Mouse (Mus musculus): ENCODE data around the gene Sec13. TPM values are rescaled to one million over a fixed set of nuclear protein-coding genes. Genes with fewer than 3 reads are reported as not detected.
"Not testable (repeated sequence)": the region's sequence is repeated elsewhere in the genome, so short reads cannot be mapped to it uniquely, and the experiment has no call there.

Sec13 gene
- polyA plus RNA-seq, 1 experiment from 2014 or later: 237 TPM

DNA sequence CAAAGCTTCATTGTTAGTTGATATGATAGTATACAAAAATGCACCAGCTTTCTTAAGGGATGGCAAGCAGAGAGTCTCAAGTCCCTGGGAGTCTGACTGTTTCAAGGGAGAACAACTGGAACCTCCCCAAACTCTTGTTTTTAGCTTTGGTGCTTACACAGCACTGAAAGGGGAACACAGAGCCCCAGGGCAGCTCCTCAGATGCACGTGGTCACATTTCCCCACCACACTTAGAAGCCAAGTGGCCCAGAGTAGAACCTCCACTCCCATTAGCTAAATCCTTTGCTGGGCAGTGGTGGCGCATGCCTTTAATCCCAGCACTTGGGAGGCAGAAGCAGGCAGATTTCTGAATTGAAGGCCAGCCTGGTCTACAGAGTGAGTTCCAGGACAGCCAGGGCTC, 882 bp upstream of the Sec13 start:
- Histone ChIP-seq H3K4me3 (replicated peaks) (no peak overlapping the region), H3K36me3 (replicated peaks) (peaks cover 17% of the 10 kb centered on the region), H3K9ac (no peak overlapping the region), H3K4me1 (peaks cover 12% of the 10 kb centered on the region), H3K27me3 (no peaks in the 10 kb centered on the region; the same call in 1 of the 2 replicates), H3K9me3 (no peaks in the 10 kb centered on the region), H3K27ac (no peak overlapping the region), H3K4me2 (no peak overlapping the region)
- ATAC-seq (ENCODE audit: low FRiP score): no peak
- WGBS: 62% methylated on average over 2 of the region's 2 CpGs

DNA sequence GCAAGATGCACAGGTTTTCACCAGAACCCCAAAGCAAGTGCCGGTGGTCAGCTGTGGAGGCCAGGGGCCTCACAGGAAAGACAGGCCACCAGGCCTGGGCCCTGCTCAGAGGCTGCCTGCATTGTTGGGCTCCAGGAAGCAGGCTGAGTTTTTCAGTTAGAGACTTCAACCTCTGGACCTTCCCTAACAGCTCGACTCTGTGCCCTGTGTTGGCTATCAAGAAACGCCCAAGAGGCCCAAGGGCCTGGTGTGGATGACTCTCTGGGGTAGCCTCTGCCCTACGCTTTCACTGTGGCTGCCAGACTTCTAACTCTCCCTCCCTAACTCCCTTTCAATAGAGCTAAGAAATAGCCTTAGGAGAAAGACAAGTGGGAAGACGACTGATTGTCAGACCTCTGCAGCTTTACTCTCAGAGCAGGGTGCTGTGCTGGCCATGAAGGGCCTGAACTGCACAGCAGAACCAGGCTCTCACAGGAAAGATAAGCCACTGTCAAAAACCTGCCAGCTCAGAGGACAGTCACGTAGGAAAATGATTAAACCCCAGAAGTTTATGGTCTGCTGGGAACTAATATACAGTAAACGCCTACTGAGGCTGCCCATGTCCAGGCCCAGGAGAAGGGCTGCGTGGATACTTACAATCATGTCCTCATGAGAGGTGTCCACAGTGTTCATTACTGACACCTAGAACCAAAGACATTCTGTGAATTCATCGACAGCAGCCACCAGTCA, 3.1 kb downstream of the Sec13 start:
- H3K9ac ChIP-seq: no peak overlapping the region
- peaks cover 55% of the 10 kb centered on the region for H3K36me3 ChIP-seq (replicated peaks)
- H3K27me3 ChIP-seq: no peaks in the 10 kb centered on the region
- H3K4me2 ChIP-seq: no peak overlapping the region
- H3K4me1 ChIP-seq: peaks cover 12% of the 10 kb centered on the region
- no peak overlapping the region for H3K27ac ChIP-seq
- WGBS: 89% methylated on average over 9 of the region's 9 CpGs
- no peak overlapping the region for H3K4me3 ChIP-seq (replicated peaks)
- H3K9me3 ChIP-seq: no peaks in the 10 kb centered on the region
- ATAC-seq (ENCODE audit: low FRiP score): no peak

DNA sequence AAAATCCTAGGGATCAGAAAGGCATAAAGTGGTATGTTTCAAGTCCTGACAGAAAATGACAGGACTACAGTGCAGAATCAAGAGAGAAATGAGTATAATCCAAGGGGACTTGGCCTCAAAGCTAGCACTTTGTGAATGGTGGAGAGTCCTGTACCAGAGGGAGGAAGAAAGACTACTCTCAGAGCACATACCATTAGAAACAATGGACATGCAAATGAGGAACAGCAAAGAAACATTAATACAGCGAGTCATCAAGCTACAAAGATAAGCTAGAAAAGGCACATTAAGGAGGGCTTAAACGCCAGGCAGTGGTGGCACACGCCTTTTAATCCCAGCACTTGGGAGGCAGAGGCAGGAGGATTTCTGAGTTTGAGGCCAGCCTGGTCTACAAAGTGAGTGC, 9.2 kb downstream of the Sec13 start:
- Histone ChIP-seq H3K9me3 (no peaks in the 10 kb centered on the region), H3K9ac (no peak overlapping the region), H3K27me3 (no peaks in the 10 kb centered on the region), H3K4me1 (no peaks in the 10 kb centered on the region), H3K4me2 (no peak overlapping the region), H3K4me3 (replicated peaks) (no peak overlapping the region), H3K36me3 (replicated peaks) (peaks cover 99% of the 10 kb centered on the region), H3K27ac (no peak overlapping the region)
- no peak for ATAC-seq (ENCODE audit: low FRiP score)
- WGBS: 90% methylated on average over 3 of the region's 3 CpGs

DNA sequence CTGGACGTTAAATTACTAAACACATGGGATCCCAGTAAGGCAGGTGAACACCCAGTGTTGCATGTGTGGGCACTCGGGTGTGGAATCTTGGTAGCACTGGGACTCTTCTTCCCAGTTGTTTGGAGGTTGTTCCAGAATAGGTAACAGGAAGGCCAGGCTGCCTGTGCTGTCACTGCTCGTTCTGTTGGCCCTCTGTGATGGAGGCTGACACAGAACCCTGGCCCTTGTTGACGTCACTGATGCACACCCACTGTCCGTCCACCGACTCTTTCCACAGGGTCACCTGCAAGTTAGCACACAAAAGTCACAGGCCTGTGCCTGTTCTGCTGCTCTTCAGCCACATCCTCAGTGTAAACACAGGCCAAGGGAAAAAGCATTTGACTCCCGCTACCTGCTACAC, 12.4 kb downstream of the Sec13 start:
- H3K4me3 ChIP-seq (replicated peaks): no peak overlapping the region
- H3K36me3 ChIP-seq (replicated peaks): peaks cover 82% of the 10 kb centered on the region
- no peak overlapping the region for H3K9ac ChIP-seq
- no peak overlapping the region for H3K27ac ChIP-seq
- ATAC-seq (ENCODE audit: low FRiP score): no peak
- H3K27me3 ChIP-seq: no peaks in the 10 kb centered on the region
- no peaks in the 10 kb centered on the region for H3K4me1 ChIP-seq
- 91% methylated on average over 7 of the region's 7 CpGs for WGBS
- no peaks in the 10 kb centered on the region for H3K9me3 ChIP-seq
- H3K4me2 ChIP-seq: no peak overlapping the region

DNA sequence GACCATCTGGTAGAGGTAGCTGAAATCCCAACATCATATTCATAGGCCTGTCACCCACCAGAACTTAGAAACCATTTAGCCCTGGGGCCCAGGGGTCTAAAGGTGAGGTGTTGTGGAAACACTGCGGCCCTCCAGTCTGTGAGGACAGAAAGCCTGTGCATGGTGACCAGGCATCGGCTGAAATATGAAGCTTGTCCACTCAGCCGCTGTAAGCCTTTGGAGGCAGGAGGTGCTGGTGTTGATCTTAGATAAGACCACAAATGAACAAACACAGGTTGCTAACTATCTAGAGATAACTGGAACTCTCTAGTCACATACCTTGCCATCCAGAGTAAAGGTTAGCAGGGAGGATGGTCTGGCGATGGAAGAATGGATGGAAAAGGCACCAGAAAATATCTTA, 19.5 kb downstream of the Sec13 start:
- Histone ChIP-seq H3K27me3 (no peaks in the 10 kb centered on the region), H3K4me2 (no peak overlapping the region), H3K9ac (no peak overlapping the region), H3K4me1 (no peaks in the 10 kb centered on the region), H3K9me3 (no peaks in the 10 kb centered on the region), H3K36me3 (replicated peaks) (peaks cover 54% of the 10 kb centered on the region), H3K27ac (no peak overlapping the region), H3K4me3 (replicated peaks) (no peak overlapping the region)
- ATAC-seq (ENCODE audit: low FRiP score): no peak
- WGBS: 94% methylated on average over 4 of the region's 4 CpGs

DNA sequence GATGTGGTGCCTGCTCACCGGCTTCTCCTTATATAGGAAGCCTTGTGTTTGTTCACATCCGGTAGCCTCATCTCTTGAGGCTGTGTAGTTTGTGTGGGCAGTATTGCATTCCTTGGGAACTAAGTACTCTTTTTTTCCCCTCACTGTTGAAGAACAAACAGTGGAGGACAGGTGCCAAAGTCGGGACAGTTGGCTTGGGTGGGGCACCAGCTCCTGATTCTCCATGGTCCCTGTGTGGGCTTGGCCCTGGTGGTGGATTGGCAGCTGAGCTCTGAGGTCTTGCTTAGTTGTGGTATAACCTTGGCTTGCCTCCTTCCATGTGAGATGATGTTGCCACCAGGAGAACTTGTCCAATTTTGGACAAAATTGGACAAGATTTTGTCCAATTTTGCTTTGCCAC, 20.7 kb downstream of the Sec13 start, which contains the start of gene Ghrl:
Gene Ghrl, minus strand, starts transcription at position 3 of the 400 bp plus-strand sequence.
- H3K9ac ChIP-seq: no peak within 1 kb of the TSS
- no peak within 1 kb of the TSS for H3K4me3 ChIP-seq (replicated peaks)
- H3K4me1 ChIP-seq: no peaks in the 10 kb centered on the region
- 95% methylated on average over 3 of the region's 3 CpGs for WGBS
- no peak within 1 kb of the TSS for H3K27ac ChIP-seq
- no peaks in the 10 kb centered on the region for H3K27me3 ChIP-seq
- no peak for ATAC-seq (ENCODE audit: low FRiP score)
- no peak within 1 kb of the TSS for H3K4me2 ChIP-seq
- peaks cover 60% of the 10 kb centered on the region for H3K36me3 ChIP-seq (replicated peaks)
- no peaks in the 10 kb centered on the region for H3K9me3 ChIP-seq

DNA sequence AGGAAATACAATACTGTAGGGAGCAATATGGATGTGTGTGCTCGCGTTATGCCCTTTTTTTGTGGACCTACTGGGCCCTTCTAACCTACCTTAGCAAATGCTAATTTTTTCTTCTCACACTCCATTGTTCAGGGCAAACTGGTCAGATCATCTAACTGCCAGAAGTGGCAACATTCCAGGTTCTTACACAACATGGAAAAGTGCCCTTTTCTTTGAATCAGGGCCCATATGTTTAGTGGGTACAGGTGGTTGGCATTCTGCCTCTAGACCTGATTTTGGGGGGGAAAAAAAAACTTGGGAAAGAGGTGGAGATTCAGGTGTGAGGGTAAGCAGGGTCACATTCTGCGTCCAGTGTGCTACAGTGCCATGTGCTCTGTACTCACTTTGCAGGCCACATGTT, 23.0 kb downstream of the Sec13 start:
- no peak overlapping the region for H3K4me2 ChIP-seq
- H3K27ac ChIP-seq: no peak overlapping the region
- no peak overlapping the region for H3K9ac ChIP-seq
- peaks cover 75% of the 10 kb centered on the region for H3K36me3 ChIP-seq (replicated peaks)
- WGBS: 91% methylated on average over 3 of the region's 3 CpGs
- no peaks in the 10 kb centered on the region for H3K4me1 ChIP-seq
- H3K4me3 ChIP-seq (replicated peaks): no peak overlapping the region
- no peaks in the 10 kb centered on the region for H3K27me3 ChIP-seq
- no peak for ATAC-seq (ENCODE audit: low FRiP score)
- no peaks in the 10 kb centered on the region for H3K9me3 ChIP-seq

DNA sequence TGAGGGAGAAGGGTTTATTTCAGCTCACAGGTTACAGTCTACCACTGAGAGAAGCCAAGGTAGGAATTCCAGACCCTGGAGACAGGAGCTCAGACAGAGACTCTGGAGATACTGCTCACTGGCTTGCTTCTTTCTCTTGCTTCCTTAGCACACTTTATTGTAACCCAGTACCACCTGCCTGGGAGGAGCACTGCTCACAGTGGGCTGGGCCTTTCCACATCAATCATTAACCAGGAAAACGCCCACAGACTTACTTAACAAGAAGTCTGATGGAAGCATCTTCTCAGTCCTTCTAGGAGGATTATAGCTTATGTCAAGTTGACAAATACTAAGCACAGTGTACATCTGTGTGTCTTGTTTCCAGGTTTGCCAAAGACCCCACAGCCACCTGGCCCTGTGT, 25.7 kb downstream of the Sec13 start:
- WGBS: 84% methylated on average over 1 of the region's 1 CpGs
- Histone ChIP-seq H3K9ac (no peak overlapping the region), H3K9me3 (no peaks in the 10 kb centered on the region), H3K36me3 (replicated peaks) (peaks cover 93% of the 10 kb centered on the region), H3K4me1 (no peaks in the 10 kb centered on the region), H3K27me3 (no peaks in the 10 kb centered on the region), H3K27ac (no peak overlapping the region), H3K4me2 (no peak overlapping the region), H3K4me3 (replicated peaks) (no peak overlapping the region)
- ATAC-seq (ENCODE audit: low FRiP score): no peak

DNA sequence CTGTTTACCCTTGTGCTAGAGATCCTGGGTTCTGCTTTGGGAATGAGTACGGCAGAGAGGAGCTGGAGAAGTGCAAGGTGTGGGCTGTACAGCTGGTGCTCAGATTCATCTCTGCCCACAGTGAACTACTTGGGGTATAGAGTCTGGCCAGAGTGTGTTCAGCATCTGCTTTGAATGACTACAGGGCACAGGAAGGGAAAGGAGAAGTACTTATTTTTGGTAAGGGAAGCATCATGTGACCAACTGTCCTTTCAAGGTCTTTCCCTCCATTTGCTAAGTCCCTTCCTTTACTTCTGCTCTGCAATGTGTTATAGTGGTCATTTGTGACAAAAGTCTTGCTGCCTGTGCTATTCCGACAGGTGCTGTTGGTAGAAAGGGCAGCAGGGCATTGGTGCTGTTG, 26.3 kb downstream of the Sec13 start:
- Histone ChIP-seq H3K9ac (no peak overlapping the region), H3K36me3 (replicated peaks) (peaks cover 93% of the 10 kb centered on the region), H3K27ac (no peak overlapping the region), H3K27me3 (no peaks in the 10 kb centered on the region), H3K9me3 (no peaks in the 10 kb centered on the region), H3K4me2 (no peak overlapping the region), H3K4me1 (no peaks in the 10 kb centered on the region), H3K4me3 (replicated peaks) (no peak overlapping the region)
- WGBS: 93% methylated on average over 2 of the region's 2 CpGs
- no peak for ATAC-seq (ENCODE audit: low FRiP score)

DNA sequence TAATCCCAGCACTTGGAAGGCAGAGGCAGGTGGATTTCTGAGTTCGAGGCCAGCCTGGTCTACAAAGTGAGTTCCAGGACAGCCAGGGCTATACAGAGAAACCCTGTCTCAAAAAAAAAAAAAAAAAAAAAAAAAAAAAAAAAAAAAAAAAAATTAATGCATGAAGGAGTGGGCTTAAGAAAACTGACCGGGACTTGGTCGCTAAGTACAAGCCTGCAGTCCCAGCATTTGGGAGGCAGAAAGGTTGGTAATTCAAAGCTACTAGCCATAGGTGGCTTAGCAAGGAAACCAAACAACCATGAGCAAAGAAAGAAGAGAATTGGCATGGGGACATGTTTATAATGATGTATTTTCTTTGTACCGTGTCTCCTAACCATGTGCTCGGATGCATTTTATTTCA, 27.2 kb downstream of the Sec13 start:
- H3K27ac ChIP-seq; H3K9me3 ChIP-seq; H3K4me1 ChIP-seq; H3K9ac ChIP-seq; ATAC-seq (ENCODE audit: low FRiP score); H3K4me2 ChIP-seq; H3K4me3 ChIP-seq (replicated peaks); H3K27me3 ChIP-seq: not testable (repeated sequence)
- peaks cover 92% of the 10 kb centered on the region for H3K36me3 ChIP-seq (replicated peaks)
- 93% methylated on average over 5 of the region's 5 CpGs for WGBS

DNA sequence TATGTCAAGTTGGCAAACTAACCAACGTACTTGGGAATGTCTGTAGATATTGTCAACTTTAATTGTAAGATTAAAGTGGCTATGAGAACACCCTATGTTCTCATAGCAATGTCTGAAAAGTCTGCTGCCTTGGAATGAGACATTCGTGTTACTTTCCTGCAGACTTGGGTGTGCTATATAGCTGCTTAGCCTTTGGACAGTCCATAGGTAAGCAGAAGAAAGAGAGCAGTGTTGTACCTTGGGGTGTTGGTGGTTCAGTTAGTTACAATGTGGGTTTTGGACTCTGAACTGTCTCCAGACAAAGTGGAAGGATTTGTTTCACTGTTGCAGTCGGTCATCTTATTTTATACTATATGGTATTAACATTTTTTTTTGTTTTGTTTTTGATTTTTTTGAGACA, 27.8 kb downstream of the Sec13 start:
- H3K4me1 ChIP-seq: no peaks in the 10 kb centered on the region
- H3K36me3 ChIP-seq (replicated peaks): peaks cover 96% of the 10 kb centered on the region
- H3K4me2 ChIP-seq: no peak overlapping the region
- WGBS: 92% methylated on average over 3 of the region's 3 CpGs
- H3K27ac ChIP-seq: no peak overlapping the region
- H3K27me3 ChIP-seq: no peaks in the 10 kb centered on the region
- ATAC-seq (ENCODE audit: low FRiP score): no peak
- no peak overlapping the region for H3K4me3 ChIP-seq (replicated peaks)
- no peak overlapping the region for H3K9ac ChIP-seq
- no peaks in the 10 kb centered on the region for H3K9me3 ChIP-seq

DNA sequence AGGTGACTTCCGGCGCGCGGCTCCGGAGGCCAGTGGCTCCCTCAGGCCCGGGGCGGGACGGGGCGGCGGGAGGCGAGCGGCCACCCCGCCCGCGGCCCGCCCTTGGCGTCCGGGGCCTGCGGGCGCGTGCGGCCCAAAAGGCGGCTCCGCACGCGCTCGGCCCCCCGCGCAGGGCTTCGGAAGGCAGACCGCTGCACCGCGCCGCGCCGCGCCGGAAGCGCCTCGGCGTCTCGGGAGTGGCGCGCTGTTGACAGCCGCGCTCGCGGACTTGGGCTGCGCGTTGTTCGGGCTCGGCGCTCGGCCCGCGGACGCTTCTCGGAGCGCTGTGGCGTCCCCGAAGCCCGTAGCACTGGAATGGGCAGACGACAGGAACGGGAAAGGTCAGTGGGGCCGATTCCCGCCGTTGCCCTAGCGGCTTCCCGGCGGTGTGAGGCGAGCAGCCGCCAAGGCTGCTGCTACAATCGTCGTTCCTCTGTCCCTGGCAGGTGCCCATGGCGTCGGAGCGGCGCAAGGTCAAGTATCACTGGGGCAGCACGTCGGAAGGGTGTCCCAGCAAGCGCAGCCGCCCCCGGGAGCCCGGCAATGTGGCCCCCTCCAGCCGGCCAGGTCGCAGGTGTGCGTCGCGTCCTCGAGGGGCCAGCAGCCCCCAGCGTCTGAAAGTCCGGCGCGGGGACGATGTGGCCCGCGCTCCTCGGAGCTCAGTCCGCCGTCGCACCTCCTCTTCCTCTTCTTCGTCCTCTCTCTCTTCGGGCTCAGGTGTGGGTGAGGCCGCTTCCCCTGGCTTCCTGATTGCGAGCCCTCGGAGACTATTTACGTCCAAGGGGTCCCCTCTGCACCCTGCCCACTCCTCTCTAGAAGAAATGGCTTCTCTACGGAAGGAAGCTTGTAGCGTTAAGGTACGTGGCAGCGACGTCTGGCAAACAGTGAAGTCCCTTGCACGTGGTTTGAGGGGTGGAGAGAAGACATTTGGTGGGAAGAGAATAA, 43.0 kb downstream of the Sec13 start:
- Histone ChIP-seq H3K27me3 (no peaks in the 10 kb centered on the region), H3K36me3 (replicated peaks) (peaks cover 23% of the 10 kb centered on the region), H3K4me1 (peaks cover 28% of the 10 kb centered on the region), H3K4me2 (peak overlapping the region; percentile 86), H3K9ac (peak overlapping the region; percentile 73), H3K27ac (peak overlapping the region; percentile 88), H3K4me3 (replicated peaks) (peak overlapping the region; percentile 85), H3K9me3 (no peaks in the 10 kb centered on the region)
- under 1% methylated on average over 74 of the region's 113 CpGs for WGBS
- ATAC-seq (ENCODE audit: low FRiP score): peak; percentile 79

Measured in forebrain, embryonic 12.5 days (tissue).